Mouse (Mus musculus) urinary bladder, postnatal 4 days (tissue): ENCODE data around the gene Mobp.

Source experiments
- DNase-seq, 2 experiments: peaks; one replicate each; pipeline ENCODE4 v3.0.0; 2021 to 2022; ENCODE audit warnings: low spot score in 2 of 2

The Mobp gene

DNA sequence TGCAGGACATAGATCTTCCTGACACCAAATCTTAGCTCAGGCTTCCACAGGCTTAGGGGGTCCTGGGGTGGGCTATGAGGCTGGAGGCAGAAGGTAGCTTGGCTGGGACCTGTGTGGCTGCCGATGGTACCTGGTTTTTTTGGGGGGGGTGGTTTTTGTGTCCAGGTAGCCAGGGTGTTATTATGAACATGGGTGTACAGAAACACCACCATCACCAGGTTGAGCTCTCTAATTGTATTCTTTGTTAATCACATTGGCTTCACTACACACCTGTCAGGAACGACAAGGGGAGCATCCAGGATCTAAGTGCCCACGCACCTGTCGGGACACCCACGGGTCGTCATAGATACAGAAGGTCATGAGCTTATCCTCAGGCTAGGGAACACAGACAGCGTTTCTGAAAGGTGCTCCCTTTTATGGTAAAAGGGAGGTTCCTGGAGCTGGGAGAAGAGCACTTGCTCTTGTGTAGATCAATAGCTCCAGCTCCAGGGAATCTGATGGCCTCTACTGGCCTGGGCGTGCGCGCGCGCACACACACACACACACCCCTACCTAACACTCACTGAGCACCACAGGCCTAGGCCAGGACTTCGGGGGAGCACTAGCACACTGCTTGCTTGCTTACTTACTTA, 14.9 kb upstream of the Mobp start:
- no peak for DNase-seq

DNA sequence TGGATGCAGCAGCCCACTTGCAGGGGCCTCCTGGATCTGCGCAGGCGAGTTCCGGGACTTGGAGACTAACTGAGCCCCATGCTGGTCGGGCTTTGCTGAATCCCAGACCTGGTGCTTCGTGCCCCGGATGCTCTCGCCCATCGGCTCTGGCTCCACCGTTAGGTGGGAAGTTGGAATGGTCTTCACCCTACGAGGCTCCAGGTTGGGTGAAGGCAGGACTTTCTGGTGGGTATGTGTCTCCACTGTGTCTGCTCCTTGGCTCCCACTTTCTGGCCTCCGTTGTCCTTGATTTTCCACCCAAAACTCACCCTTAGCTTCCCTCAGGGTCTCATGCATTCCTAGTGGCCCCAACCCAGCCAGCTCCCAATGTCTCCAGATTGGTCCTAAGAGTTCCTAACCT, 14.1 kb upstream of the Mobp start:
- no peak for DNase-seq

DNA sequence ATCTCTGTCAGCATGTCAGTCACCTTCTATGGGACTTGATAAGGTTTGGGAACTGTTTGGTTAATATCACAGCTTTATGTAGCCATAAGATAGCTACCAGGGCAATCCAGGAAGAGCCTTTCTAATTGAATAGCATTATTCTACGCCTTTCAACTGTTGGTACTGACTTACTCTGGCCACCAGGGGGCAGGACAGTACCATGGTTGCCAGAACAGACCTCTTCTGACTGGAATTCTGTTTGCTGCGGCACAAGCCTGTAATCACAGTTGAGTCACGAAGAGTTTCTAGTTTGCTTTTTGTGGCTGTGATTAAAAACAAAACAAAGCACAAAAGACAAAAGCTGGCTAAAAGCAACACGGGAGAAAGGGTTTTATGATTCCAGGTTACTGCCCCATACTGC, 8.9 kb upstream of the Mobp start:
- peak; percentile 53 to 83 for DNase-seq

DNA sequence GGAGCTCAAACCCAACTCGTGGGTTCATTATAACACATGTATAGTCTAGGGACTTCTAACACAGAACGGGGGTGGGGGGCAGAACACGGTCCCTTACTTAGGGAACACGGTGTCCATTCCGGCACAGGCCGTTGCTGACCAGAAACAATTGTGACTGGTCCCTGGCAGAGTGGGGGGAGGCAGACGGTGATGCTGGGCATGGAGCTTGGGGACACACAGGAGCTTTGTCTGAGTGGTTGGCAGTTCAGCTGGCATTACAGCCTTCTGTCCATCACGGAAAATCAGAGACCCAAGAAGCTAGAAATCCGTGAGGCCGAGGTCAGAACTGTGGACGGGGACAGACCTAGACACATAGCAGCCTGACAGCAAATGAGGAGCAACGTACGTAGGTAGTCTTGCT, 5.0 kb upstream of the Mobp start:
- DNase-seq = no peak

DNA sequence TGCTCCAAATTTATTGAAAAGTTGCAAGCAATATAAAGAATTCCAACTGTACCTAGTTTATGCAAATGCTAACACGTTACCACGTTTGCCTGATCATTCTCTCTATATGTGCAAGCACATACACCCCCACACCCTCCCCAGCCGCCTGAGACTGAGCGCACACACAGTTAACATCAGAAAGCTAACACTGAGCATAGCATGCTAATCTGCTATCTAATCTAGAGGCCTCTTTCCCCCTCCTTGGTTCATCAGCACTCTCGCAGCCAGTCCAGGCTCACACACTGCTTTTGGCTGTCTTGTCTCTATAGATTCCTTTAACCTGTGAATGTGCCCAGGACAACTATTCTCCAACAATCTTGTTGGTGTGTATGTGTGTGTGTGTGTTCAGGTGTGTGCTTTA, 1.6 kb downstream of the Mobp start:
- DNase-seq = no peak

DNA sequence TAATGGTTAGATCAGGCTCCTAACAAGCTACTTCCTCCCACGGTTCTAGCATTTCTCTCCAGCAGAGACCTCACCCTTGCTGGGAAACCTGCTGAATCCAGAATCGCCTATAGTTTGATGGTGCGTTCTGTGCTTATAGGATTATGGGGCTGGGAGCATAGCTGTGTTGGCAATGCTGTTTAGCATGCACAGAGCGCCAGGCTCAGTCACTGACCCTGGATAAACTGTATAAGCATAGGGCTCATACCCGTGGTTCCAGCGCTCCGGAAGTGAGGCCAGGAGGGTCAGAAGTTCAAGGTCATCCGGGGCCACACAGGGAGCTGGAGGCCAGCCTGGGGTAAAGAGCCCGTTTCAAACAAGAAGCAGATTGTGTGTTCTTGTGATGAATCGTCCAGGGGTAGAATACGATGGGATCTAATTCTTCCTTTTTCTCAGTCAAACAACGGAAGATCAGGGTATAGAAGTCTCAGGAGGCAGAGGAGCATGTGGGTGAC, 2.4 kb downstream of the Mobp start:
- no peak for DNase-seq

DNA sequence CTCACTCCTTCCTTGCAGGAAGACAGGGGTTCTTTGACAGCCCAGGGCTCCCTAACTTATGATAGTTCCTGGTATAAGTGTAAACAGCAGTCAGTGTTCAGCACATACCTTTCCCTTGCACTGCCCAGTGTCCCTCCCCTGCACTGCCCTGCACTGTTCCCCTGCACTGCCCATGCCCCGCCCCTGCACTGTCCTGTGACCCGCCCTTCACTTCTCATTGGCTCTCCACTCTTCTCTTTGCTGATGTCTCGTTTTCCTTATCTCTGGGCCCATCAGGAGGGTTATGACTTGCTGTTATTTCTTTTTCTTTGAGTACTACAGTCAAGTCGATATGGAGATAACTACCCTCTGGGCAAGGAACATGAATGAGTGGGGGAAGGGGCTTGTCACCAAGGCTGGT, 8.5 kb downstream of the Mobp start:
- DNase-seq = no peak

DNA sequence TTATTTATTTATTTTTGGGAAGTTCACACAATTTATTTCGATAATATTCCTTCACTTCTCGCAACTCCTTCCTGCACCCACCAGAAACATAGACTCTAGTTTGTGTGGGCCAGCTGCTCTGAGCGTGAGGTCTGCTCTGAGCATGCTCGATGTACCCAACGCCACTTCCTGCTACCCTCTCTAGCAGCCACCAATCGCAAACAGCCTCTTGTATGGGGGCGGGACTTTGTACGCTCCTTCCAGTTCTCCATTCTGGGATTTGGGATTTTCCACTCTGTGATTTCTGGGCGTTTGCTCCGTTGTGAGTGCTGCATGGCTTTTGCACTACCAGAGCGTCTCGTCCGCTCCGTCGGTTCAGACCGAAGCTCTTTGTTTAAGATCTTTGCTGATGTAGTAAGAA, 14.4 kb downstream of the Mobp start:
- DNase-seq = no peak

DNA sequence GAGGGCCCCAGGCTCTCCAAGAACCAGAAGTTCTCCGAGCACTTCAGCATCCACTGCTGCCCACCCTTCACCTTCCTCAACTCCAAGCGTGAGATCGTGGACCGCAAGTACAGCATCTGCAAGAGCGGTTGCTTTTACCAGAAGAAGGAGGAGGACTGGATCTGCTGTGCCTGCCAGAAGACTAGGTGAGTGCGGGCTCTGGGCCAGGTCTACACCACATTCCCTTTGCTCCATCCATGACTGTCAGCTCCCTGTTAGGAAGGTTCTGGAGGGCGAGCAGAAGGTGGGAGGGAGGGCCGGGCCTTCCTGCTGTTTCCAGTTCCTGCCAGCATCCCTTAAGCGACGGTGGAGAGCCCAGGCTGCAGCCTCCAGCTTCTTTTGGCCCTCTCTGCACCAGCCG, 18.3 kb downstream of the Mobp start:
- no peak for DNase-seq

DNA sequence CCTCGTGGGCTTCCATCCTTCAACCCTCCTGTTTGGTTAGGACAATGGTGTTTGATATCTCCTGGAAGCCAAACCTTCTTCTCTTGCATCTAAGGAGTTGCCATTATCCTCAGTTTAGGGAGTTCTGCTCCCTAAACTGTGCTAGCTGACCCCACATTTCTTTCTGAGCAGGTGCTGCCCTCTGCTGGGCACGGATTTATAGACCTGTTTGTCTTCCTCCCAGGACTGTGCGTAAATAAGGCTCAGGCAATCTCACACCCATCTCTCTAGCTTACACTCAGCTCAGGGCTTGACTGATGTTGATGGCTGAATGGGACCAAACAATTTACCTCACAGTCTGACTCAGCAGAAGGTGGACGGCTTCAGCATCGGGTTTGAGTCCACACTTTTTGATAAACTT, 21.8 kb downstream of the Mobp start:
- DNase-seq = peak in 1 of 2 experiments; percentile 74

DNA sequence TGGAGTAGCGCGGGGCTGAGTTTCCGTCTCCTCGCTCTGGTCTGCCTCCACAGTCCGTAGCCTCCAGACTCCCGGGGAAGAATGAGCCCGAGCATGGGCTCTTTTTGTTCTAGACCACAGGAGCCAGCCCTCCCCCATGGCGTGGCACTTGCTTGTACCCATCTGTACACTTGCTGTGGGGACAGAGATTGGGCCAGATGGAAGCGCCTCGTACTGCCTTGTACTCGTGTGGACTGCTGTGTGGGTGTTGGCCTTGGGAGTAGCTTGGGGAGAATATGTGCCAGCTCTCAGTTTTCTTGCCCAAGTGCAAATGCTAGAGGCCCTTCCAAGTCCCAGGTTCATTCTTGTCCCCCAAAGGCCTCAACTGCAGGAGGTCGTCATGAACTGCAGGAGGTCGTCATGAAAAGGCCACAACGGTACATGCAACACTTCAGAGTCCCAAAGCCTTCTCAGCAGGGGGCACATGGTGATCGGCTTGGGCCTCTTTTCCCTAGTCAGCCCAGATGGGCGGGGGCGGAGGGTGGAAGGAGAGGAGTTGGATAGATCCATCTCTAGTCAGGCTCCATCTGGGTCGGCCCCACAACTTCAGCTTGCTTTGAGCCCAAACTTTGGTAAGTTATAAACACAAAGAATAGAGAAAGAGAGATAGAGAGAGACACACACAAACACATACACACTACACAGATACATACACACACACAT, 25.1 kb downstream of the Mobp start:
- DNase-seq = no peak

DNA sequence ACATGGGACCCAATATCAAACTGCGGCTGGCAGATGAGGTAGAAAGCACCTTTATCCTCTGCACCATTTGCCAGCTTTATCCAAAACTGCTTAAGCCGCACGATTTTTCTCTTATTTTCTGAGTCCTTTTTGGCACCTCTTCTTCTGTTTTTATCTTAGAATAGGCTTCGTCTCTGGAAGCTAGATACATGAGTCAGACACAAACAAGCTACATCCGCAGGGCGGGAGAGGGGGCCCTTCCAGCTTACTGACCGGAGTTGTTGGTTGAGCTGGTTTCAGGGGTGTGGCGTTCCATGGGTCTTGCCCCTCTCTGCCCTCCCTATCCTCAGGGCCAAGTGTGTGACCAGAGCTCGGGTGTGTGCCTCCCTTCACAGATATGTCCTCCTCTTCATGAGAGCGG, 29.3 kb downstream of the Mobp start:
- DNase-seq = no peak

DNA sequence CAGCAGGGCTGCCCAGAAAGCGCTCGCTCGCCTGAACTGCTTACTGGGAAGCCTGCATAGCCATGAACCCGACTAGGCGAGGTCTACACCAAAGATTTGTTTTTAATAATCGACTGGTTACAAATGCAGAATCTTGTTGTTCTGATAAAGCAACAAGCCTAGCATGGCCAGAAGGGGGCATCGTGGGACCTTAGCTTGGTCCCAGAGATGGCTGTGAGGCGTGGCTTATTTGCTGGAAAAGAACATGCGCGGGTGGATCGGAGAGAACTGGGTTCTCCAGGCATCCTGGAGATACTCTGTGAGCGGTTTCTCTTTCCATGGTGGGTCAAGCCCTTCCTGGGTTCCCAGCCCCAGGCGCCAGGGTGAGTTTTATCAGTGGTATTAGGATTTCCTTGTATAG, 35.0 kb downstream of the Mobp start:
- DNase-seq = no peak

DNA sequence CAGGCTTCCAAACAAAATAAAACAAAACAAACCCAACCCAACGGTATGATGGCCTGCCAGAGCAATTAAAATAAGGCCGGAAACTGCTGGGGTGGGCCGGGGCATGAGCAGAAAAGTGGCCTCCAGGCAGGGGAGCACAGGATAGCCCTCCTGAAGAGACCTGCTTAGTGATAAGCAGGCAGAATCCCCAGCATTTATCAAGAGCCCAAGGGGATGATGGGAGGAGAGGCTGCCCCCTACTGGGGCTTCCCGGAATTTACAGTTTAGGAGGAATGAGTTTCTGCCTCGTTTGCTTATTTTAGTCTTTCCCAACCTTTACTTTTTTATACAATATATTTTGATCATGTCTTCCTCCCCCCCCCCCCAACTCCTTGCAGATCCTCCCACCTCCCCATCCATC, 37.3 kb downstream of the Mobp start:
- no peak for DNase-seq

DNA sequence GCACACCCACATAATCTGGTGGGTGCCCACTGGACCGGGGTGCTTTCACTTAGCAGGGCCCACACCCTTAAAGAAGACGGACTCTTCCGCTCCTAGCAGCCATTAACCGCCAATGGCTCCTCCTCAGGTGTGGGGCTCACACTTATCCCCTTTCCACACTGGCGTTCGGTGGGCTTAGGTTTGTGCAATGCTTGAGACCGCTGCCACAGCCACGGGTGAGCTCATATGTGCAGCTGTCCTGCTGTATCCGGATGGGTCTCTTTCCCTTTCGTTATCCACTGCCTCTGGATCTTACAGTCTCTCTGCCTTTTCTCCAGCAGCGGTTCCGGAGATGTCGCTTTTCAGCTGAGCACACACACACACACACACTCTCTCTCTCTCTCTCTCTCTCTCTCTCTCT, 41.4 kb downstream of the Mobp start:
- DNase-seq = no peak

DNA sequence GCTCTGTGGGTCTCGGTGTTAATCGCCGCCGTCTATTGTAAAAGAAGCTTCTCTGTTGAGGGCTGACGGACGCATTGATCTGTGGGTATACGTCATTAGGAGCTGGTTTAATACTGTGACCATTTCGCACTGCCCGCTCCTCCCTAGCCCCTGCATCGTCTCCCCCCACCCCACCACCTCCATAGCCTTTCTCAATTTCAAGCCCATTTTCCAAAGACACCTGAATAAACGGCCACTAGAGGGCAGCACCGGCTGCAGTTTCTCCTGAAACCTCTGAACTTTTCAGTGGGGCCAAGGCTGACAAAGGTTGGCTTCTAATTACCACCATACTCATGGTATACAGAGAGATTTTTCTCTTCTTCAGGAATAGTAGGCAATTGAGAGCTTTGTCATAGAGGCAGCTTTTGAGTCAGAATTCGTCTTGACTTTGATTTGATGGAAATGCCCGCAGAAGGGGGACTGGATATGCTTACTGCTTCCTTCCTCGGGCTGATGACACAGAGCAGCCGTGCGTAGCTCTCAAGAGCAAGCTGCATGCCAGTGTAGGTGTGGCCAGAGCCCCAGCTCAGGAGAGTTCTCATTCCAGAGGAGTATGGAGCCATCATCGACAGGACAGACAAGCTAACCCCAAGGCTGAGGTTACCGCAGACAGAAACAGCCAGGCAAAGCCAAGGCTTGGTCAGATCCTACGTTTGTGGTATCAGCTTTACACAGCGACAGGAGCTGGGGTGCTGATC, 42.0 kb downstream of the Mobp start:
- peak; percentile 53 to 90 for DNase-seq

DNA sequence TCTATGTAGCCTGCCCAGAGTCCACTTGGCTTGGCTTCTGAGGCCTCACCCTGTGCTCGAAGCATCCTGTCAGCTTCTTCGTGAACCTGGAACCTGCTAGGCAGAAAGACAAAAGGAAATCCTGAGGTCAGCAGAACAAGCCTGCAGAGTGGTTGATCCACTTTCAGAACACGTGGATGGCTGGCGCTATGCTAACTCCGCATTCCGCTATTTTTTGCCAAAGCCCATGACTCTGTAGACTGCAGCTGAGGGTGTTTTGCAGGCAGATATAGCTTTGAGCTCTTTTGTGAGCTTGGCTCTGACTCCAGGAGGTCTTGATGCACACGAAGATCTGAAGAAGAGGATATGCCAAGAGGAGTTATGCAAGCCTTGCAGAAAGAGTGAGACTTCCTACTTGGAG, 43.2 kb downstream of the Mobp start:
- no peak for DNase-seq

DNA sequence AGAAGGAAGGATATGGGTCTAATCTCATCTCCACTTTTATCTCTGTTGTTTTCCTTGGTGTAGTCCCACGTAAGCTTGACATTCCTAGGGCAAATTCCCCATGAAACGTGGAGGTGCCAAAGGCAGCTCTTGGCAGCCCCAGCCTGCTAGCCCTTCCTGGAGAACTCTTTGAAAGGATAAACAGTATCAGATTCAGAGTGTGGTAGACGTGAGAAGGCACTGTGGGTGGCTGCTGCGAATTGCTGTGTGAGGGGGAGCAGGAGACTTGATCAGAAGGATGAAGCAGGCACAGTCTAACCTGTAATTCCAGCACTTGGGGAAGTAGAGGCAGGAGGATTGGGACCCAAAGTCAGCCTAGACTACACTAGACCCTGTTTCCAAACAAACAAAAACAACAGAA, 51.4 kb downstream of the Mobp start:
- DNase-seq = no peak

DNA sequence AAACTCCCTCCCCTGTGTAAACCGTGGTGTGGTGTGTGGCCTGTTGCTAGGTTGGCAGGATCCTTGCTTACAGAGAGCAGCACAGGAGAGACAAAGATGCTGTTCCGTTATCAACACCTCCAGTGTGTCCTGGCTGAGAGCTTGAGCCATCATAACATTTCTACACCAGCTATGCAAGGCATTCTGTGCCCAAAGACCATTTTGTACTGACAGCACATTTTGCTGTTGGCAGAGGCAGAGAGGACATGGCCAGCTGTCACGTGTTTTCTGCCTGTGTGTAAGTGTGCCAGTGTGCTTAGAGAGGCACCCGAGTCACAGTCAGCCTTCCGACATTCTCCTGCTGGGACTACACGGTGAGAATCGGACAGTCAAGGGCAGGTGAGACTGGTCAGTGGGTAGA, 52.2 kb downstream of the Mobp start:
- no peak for DNase-seq

DNA sequence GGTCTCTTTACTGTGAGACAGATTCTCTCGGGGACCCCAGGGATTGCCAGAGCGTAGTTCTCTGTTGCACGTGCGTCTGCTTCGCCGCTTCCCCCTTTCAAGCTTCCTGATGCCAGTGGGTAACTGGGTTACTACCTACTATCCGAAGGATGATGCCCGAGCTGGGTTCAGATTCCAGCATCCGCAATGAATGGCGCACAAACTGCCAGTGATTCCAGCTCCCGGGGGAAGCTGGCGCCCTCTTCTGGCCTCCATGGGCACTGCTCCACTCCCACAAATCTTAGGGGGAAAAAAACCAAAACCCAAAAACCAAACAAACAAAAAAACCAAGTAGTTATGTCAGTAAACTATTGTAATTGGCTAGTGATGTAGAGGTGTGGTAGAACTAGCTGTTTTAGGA, 53.2 kb downstream of the Mobp start:
- DNase-seq = no peak

DNA sequence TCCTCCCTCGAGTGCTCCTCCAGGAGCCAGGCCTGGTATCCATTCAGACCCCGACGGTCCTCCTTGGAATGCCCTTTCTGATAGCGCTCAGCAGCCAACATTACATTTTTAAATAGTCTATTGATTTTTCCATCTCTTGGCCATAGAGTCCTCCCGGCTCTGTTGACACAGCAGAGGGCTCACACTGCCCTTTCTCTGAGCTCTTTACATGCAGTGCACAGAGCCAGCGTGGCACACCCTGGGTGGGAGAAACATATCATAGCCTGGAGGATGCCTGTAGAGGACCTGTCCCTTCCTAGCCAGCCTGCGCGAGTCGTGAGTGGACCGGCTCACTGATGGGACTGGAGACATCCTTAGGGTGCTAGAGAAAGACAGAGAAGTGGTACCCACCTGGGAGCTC, 54.4 kb downstream of the Mobp start:
- DNase-seq = no peak

DNA sequence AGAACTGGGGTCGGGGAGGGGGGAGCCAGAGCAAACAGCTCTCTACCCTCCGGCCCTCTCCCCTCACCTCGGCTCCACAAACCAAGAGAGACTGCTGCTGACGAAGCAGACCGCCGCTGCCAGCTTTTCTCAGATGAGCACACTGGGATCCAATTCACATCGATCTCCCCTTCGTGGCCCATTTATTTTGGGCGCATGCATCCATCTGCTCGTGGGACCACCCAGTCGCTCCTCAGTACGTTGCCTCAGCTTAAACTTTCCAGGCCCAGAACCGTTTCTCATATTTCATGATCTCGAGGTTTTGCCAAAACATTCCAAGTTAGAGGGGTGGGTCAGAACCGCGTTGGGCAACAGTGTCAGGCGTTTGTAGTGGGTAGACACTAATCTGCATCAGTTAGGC, 57.4 kb downstream of the Mobp start:
- no peak for DNase-seq

DNA sequence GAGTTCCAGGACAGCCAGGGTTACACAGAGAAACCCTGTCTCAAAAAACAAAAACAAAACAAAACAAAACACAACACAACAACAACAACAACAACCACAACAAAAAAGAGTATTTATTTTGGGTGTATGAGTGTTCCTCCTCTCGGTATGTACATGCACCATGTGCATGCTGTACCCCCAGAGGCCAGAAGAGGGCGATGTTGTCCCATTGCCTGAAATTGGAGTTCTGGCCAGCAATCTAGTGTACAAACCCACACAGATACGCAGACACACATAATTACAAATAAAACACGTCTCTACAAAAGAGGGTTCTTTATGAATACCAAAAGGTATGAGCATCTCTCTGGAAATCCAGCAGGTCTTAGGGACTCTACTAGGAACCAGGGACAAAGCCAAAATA, 60.6 kb downstream of the Mobp start:
- DNase-seq = no peak
